ENCODE assay signal across 22 mouse cellular contexts in the genomic region with DNA sequence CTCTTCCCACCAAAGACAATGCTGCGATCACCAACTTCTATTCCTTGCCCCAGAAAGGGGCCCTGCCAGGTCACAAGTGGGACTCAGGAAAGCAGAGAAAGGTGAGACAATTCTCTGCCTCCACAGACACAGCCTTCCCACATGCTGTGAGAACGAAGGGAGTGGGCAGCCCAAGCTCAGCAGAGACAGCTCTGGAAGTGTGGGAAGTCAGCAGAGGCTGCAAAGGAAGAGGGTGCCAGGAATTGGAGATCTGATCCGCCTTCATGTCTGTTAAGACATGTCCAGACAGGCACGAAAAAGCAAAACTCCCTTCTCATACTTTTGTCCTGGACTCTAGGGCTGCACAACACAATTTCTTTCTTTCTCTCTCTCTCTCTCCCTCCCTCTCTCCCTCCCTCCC. TPM values are rescaled to one million over a fixed set of nuclear protein-coding genes. Genes with fewer than 3 reads are reported as not detected.
DNase-seq lines count a peak whose midpoint lies in the region; ATAC-seq and TF ChIP-seq lines count a peak whose summit lies in the region.
"Had no signal": no experiment of that assay in that cellular context is flagged by ENCODE, and none has a peak within 500 bp of the region (broad histone marks: within the 10 kb centered on the region; RNA-seq: fewer than 3 reads in every experiment).

No protein-coding gene starts in this region.

- TF ChIP-seq CTCF in spleen, adult 2 months (IDR thresholded peaks at IDR 0.05; ENCODE audit: extremely low read depth, insufficient read depth, insufficient read length, insufficient replicate concordance): no peak

- H3K27ac ChIP-seq in spleen, adult 2 months (ENCODE audit: insufficient read depth, low read length): peak overlapping the region; percentile 79
- H3K27ac ChIP-seq: forebrain, embryonic 12.5 days; hindbrain, embryonic 14.5 days; limb, embryonic 13.5 days; liver, embryonic 13.5 days; lung, embryonic 15.5 days; midbrain, embryonic 10.5 days; neural tube, embryonic 12.5 days had no signal

- intact Hi-C loops in left cerebral cortex, postnatal 36 days (cut with DNase I): no loop called here

- H3K4me1 ChIP-seq in spleen, adult 2 months (ENCODE audit: control insufficient read depth, insufficient read depth, insufficient read length): peaks cover 27% of the 10 kb centered on the region; the same call in 1 of the 2 replicates
- H3K4me1 ChIP-seq: neural tube, embryonic 12.5 days had no signal

- peak; percentile 55 to 80 for DNase-seq in frontal cortex, adult 2 months (ENCODE audit: extremely low spot score in 1 of 2, low spot score in 1 of 2)
- no peak for DNase-seq in frontal cortex, postnatal 10 days (ENCODE audit: low spot score in 2 of 2)
- DNase-seq in spleen, adult 2 months (ENCODE audit: low read depth in 1 of 2, low spot score in 2 of 2): no peak
- DNase-seq in spleen, postnatal 36 days (ENCODE audit: low spot score in 2 of 2): no peak
- peak; percentile 57 to 74 for DNase-seq in left cerebral cortex, postnatal 36 days (ENCODE audit: low spot score in 2 of 2)
- DNase-seq in right cerebral cortex, postnatal 36 days (ENCODE audit: low spot score in 2 of 2): peak; percentile 62 to 78
- no peak for DNase-seq in heart, postnatal 4 days
- DNase-seq: adrenal gland, postnatal 25 days; cerebellum, adult 18-20 months; heart, postnatal 10 days; kidney, postnatal 36 days; liver, embryonic 13.5 days; lung, postnatal 4 days had no signal

- ATAC-seq in monocyte, adult 5-6 weeks (replicated peaks; ENCODE audit: insufficient number of reproducible peaks, low FRiP score, low TSS enrichment, poor library complexity, severe bottlenecking): no peak
- ATAC-seq: intestine, embryonic 16.5 days had no signal

- H3K36me3 ChIP-seq in spleen, adult 2 months (ENCODE audit: control insufficient read depth, insufficient read depth, low read length): no peaks in the 10 kb centered on the region; the same call in 1 of the 2 replicates
- H3K36me3 ChIP-seq: forebrain, embryonic 12.5 days; G1E; limb, embryonic 13.5 days; liver, embryonic 13.5 days; lung, embryonic 15.5 days; midbrain, embryonic 10.5 days; neural tube, embryonic 12.5 days had no signal

- 74% methylated on average over 4 of the region's 4 CpGs for WGBS in spleen, adult 2 months

- no peaks in the 10 kb centered on the region for H3K27me3 ChIP-seq in spleen, adult 2 months (ENCODE audit: control insufficient read depth, insufficient read depth, low read length)
- H3K27me3 ChIP-seq: limb, embryonic 13.5 days; liver, embryonic 13.5 days; lung, embryonic 15.5 days; neural tube, embryonic 12.5 days had no signal

- no peak overlapping the region for H3K4me3 ChIP-seq in spleen, adult 2 months (ENCODE audit: extremely low read depth, insufficient read depth, insufficient read length)
- H3K4me3 ChIP-seq: forebrain, embryonic 12.5 days; limb, embryonic 13.5 days; liver, embryonic 13.5 days; lung, embryonic 15.5 days; midbrain, embryonic 10.5 days; neural tube, embryonic 12.5 days had no signal

- TF ChIP-seq POLR2A in spleen, adult 2 months (IDR thresholded peaks at IDR 0.05; ENCODE audit: low read depth, low read length): no peak

RNA-seq across cellular contexts. Expression of a gene that starts 12.1 kb away (rescaled TPM):
- polyA plus RNA-seq in frontal cortex, adult 2 months (2012; rRNA removed): 18.3 and 21.0 TPM in 2 replicates
- polyA plus RNA-seq in spleen, adult 2 months (2012; rRNA removed): 15.2 and 16.0 TPM in 2 replicates
- 10 to 100 TPM; 28.3 to 29.5 TPM for total RNA-seq in left cerebral cortex, postnatal 36 days (2021)
- total RNA-seq in heart, postnatal 4 days (2021): 1 to 10 TPM; 1.3 to 2.4 TPM
- total RNA-seq in monocyte, adult 5-6 weeks (2017): 110 to 158 TPM (median 149 TPM) in 3 replicates
- total RNA-seq: G1E had no signal
- polyA plus RNA-seq: G1E had no signal

RNA-seq across cellular contexts. Expression of a gene that starts 38.8 kb away (rescaled TPM):
- polyA plus RNA-seq in frontal cortex, adult 2 months (2012; rRNA removed): 23.6 and 25.4 TPM in 2 replicates
- polyA plus RNA-seq in spleen, adult 2 months (2012; rRNA removed): 53.1 and 69.6 TPM in 2 replicates
- 10 to 100 TPM; 20.5 to 25.8 TPM for total RNA-seq in left cerebral cortex, postnatal 36 days (2021)
- 10 to 100 TPM; 41.6 to 43.1 TPM for total RNA-seq in heart, postnatal 4 days (2021)
- 78.2 to 132 TPM (median 118 TPM) in 3 replicates for total RNA-seq in monocyte, adult 5-6 weeks (2017)

Comparison
In these comparisons a context has a peak if more than half of its experiments do, and no peak if none do; other contexts are left out.
1. DNase-seq: peak in frontal cortex, adult 2 months (2 of 2), left cerebral cortex, postnatal 36 days (2 of 2) and right cerebral cortex, postnatal 36 days (2 of 2); none in frontal cortex, postnatal 10 days (0 of 2), spleen, adult 2 months (0 of 2), spleen, postnatal 36 days (0 of 2) and heart, postnatal 4 days (single experiment).
2. RNA of a gene that starts 12.1 kb away (total RNA-seq): 110 to 158 TPM in monocyte, adult 5-6 weeks and 28.3 to 29.5 TPM in left cerebral cortex, postnatal 36 days; 1.3 to 2.4 TPM in heart, postnatal 4 days; every median in the first group is over 4 times any median in the second.